In the genomic region with DNA sequence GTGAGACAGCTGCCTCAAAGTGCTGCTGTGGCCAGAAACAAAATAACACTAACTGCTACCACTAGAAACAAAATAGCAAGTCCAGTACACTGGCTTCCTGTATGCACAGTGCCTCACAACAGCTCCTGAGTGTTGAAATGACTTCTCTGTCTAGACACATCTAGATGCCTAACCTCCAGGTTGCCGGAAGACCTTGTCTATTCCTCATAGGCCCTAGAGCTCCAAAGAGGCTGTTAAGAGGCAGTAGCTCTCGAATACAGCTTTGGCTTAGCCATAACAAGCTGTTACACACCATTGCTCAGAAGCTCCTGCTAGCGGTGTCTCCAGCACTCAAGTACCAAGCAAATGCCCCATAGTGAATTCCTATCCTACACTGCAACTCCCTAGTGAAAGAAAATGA, we compare ENCODE assay signal across 24 mouse cellular contexts.
"Had no signal": no experiment of that assay in that cellular context is flagged by ENCODE, and none has a peak within 500 bp of the region (broad histone marks: within the 10 kb centered on the region; RNA-seq: fewer than 3 reads in every experiment).

No protein-coding gene starts in this region.

- H3K9ac ChIP-seq: heart, embryonic 12.5 days; hindbrain, embryonic 12.5 days; hindbrain, embryonic 14.5 days; intestine, embryonic 15.5 days; limb, embryonic 13.5 days; limb, embryonic 15.5 days; liver, embryonic 13.5 days had no signal

- H3K4me3 ChIP-seq: gastrocnemius, adult 2 months; heart, adult 2 months; heart, embryonic 12.5 days; hindbrain, embryonic 10.5 days; hindbrain, embryonic 12.5 days; intestine, embryonic 15.5 days; layer of hippocampus, adult 2 months; limb, embryonic 13.5 days; limb, embryonic 15.5 days; liver, embryonic 13.5 days had no signal

- H3K36me3 ChIP-seq: heart, embryonic 12.5 days; hindbrain, embryonic 10.5 days; hindbrain, embryonic 12.5 days; intestine, embryonic 15.5 days; limb, embryonic 13.5 days; limb, embryonic 15.5 days; liver, embryonic 13.5 days had no signal

- H3K9me3 ChIP-seq: heart, embryonic 12.5 days; hindbrain, embryonic 10.5 days; hindbrain, embryonic 12.5 days; intestine, embryonic 15.5 days; limb, embryonic 13.5 days; limb, embryonic 15.5 days; liver, embryonic 13.5 days had no signal

- H3K27ac ChIP-seq: gastrocnemius, adult 2 months; heart, adult 2 months; hindbrain, embryonic 10.5 days; hindbrain, embryonic 12.5 days; hindbrain, embryonic 14.5 days; intestine, embryonic 15.5 days; layer of hippocampus, adult 2 months; limb, embryonic 13.5 days; limb, embryonic 15.5 days; liver, embryonic 13.5 days had no signal

- ATAC-seq: hindbrain, embryonic 16.5 days; inflammation-experienced regulatory T-cells, adult 6 months; intestine, embryonic 15.5 days; intestine, postnatal 0 days had no signal

- DNase-seq: gastrocnemius, adult 2 months; gastrocnemius, postnatal 10 days; gastrocnemius, postnatal 25 days; heart, adult 2 months; heart, postnatal 14 days; heart, postnatal 4 days; kidney, adult 18-20 months; kidney, adult 8-10 months; kidney, postnatal 10 days; kidney, postnatal 25 days; kidney, postnatal 4 days; left cerebral cortex, postnatal 4 days; liver, embryonic 13.5 days had no signal

- H3K4me1 ChIP-seq: heart, embryonic 12.5 days; intestine, embryonic 15.5 days; liver, embryonic 13.5 days had no signal

- H3K4me2 ChIP-seq: heart, embryonic 12.5 days; hindbrain, embryonic 12.5 days; hindbrain, embryonic 14.5 days; intestine, embryonic 15.5 days; limb, embryonic 15.5 days; liver, embryonic 13.5 days had no signal
